Mouse (Mus musculus): Measurements from ENCODE around the gene Cd86. TPM values are rescaled to one million over a fixed set of nuclear protein-coding genes. Genes with fewer than 3 reads are reported as not detected.
A peak's percentile ranks its signal among the peaks of the same experiment; 100 is the strongest.

The Cd86 gene
- total RNA-seq, 2 experiments from 2014 or later, result 1.2 to 3.5 TPM

DNA sequence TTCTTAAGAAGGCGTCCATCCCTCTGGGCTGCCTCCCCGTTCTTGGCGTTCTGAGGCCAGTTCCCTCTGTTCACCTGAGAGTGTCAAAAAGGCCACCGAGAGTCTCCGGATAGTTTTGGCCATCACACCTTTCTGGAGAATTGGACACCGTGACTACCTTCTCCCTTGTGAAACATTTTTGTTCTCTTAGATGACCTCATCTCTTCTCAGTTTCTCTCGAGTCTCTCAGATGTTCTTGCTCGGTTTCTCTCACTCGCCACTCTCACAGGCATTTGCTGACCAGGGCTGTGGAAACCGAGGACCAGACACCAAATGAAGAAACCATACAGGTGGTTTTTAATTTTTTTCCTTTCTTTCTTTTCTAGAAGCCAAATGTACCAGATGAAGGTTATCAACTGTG, 4.6 kb downstream of the Cd86 start:
- DNase-seq (ENCODE audit: low spot score in 2 of 2), result no peak

DNA sequence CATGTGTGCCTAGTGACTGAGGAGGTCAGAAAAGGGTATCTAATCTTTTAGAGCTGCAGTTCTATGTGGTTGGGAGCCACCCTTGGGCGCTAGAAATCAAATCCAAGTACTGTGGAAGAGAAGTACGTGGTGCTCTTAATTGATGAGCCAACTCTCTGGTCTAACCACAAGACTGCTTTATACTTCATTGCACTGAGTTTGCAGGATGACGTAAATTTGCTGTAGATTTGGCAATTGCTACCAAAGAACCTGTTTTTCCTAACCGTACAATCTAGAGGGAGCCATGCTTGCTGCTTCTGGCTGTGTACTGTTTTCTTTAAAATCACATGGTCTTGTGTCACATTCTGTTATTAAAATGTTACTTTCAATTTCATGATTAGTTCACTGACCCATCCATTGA, 10.0 kb downstream of the Cd86 start:
- DNase-seq (ENCODE audit: low spot score in 2 of 2), result no peak

DNA sequence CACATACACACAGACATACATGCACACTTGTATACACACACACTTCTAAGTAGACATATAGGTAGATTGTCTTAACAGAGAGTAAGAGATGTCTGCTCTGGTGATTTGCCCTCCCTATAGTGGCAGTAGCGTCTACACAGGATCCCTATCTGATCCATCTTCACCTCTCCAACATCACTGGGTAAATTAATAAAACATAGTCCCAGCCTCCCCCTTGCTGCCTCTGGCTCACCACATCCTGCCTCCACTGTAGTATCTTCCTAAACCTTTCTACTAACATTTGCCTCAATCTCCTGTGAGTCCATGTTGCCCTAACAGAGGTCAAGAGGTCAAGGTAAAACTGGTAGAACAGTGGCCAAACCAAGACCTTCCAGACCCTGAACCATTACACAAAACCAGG, 10.7 kb downstream of the Cd86 start:
- DNase-seq (ENCODE audit: low spot score in 2 of 2), result no peak

DNA sequence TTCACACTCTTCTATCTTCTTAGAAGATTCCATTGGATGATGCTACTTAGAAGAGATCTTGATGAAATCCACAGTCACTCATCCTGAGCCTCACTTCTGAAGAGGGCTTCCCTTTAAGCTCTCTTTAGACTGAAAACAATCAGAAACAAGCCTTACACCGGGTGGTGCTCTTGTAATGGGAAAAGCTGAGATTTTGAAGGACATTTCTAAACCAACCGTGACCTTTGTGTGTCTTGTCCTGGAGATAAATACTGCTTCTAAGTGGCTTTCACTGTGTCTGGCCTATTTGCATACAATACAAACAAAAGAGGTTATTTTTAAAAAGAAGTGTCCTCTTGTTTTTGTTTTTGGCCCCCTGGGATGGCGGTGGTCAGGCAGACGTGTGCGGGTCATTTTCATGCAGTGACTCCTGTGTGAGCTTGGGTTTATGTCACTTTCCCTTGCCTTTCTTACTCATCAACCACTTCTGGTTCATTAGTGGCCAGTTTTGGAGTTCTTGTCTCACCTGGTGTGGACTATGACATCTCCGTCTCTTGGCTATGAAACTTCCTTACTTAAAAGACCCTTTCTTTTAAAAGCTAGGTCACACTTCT, 14.6 kb downstream of the Cd86 start:
- no peak for DNase-seq (ENCODE audit: low spot score in 2 of 2)

DNA sequence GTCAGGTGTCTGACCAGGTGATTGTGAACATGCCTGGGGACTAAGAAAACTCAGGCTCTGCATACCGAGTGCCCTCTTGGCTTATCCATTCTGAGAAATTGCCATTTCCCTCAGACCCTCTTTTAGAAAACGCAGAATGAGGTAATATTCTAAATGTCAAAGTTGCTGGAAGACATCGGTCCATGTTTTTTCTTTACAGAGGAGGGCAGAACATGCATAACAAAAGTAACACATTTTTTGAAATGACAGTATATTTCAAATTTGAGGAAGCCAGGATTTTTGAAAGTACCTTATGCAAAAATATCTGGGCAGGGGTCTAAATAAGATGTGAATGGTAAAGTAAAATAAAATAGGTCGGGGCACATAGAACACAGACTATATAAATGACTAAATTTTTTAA, 15.4 kb downstream of the Cd86 start:
- DNase-seq (ENCODE audit: low spot score in 2 of 2), result no peak

DNA sequence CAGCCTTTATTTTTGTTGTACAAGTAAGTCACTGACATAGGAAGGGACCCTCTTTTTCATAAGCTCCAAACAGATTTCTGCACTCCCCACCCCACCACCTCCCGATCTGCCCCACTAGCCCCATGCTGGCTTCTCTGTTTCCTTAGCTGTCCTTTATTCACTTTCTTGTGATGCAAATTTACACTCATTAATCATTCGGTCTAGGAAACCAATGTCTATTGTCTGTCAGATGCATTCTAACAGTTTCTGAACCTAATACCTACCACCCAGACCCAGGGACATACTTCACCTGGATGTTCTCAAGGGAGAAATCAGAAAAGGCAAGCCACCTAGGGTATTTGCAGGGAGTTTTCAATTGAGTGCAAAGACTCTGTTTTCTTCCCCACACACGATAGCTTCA, 16.6 kb downstream of the Cd86 start:
- DNase-seq (ENCODE audit: low spot score in 2 of 2), result no peak

DNA sequence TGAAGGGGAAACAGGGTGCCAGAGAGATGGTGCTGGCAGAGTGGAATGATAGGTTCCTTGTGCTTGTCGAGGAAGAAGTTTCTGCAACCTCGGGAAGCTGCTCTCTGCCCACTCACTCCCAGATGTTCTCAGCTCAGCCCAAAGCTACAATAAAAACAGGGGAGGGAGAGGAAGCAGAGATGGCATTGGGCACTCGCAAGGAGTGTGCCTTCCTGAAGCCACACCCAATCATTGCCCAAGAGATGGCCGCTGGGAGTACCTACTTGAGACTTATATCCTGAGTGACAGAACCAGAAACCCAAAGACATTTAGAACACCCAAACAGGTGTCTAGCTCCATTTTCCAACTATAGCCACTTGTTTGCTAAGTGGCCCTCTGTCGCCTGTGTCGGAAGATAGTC, 20.8 kb downstream of the Cd86 start:
- DNase-seq (ENCODE audit: low spot score in 2 of 2), result no peak

DNA sequence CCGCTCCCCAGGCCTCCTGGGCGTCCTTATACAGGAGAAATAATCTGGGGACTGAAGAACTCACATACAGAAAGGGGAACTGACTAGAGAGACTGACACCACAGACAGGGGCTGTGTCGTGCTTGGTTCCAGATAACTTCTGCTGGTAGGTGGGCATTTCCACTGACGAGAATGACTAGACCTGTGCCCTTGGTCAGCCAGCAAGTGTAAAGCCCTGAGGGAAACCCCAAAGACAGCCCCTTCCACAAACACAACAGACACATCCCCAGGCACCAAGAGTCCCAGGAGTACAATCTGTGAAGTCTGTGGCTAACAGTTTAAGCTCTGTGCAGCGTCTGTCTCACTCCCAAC, 23.2 kb downstream of the Cd86 start:
- DNase-seq (ENCODE audit: low spot score in 2 of 2), result no peak

DNA sequence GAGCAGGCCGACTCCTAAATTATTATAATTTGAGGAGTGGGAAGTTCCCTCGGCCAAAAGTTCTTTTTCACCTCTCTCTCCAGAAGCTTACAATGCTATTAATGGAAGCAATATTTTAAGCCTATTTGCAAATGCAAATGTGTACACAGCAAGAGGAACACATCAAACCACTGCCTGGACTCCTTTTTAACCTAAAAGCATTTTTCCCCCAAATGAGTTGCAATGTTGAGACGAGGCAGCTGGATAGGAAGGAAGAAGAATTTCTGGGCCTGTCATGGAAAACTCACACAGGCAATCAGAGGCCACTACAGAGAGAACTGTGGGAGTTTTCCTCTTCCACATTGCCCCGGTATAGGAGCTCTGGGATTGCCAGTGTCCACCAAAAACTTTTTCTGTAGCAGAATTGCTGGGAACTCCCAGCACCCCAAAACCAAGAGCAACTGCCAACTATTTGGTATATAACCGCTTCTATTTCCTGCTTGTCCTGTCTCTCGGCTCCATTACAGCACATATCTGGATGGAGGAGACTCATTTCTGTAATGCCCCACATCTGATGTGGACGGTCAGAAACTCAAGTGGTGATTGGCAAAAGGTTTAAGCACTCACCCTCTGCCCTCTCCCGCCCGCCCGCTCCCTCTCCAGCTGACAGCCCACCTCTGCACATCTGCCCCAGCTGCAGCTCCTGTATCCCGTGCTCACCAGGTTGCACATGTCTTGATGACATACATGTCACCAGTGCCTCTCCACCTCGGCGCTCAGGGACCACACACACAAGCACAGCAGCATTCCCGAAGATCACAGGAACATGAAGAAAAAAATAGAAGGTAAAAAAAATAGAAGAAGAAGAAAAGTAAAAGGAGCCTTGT, 23.8 kb downstream of the Cd86 start:
- no peak for DNase-seq (ENCODE audit: low spot score in 2 of 2)

DNA sequence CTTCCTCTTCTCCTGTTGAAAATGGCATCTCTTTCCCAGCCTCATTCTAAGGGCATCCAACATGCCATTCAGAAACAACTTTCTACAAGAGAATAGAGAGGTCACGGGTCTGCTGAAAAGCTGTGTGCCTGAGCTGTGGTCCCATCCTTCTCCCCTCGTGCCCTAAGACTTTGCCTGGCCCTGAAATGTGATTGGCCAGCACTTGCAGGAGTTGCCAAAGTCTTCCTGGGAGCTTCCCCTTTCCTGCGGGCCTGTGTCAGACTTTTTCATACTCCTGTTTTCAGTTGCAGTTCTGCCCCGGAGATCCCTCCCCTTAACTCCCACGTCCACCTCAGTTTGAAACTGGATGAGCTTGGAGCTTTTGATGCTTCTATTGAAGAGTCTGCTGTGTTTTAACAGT, 24.9 kb downstream of the Cd86 start:
- DNase-seq (ENCODE audit: low spot score in 2 of 2), result no peak

DNA sequence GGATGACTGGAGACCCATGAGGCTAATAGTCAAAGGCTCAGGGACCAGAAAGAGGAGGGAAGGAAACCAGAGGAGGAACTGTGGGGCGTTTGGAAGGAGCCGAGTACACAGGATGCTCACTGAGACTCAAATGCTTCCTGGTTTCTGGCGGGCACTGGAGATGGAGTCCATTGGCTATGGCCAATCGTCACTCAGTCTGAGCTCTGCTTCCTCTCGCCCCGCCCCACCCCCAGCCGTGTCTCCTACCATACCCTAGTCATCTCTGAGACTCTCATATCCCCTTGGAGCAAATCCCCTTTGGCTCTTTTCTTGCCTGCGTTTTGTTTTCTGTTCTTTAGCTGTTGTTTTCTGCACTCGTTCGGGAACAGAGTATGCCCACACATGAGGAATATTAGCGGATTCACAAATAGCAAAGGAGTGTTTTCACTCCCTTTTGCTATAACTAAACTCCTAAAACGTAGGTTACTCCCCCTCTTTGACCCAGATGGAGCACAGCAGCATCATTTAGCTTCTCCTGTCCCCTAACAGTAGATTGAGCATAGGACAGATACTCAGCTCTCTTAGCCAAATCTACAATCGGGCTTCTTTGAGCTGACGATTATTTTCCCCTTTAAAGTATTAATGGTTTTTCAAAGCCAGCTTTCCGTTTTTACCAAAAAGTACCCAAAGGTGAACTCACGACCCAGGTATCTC, 25.9 kb downstream of the Cd86 start:
- DNase-seq (ENCODE audit: low spot score in 2 of 2), result no peak

DNA sequence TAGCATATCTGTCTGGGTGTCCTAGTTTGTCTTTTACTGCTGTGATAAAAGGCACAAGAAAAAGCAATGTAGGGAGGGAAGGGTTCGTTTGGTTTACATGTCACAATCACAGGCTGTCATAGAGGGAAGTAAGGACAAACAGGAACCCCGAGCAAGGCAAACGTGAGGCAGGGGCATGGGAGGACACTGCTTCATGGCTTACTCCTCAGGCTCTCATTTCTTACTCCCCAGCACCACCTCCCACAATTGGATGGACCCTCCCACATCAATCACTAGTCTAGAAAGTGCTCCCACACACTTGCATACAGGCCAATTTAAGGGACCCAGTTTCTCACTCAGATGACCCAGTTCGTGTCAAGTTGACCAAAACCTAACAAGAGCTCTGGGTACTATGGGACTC, 29.1 kb downstream of the Cd86 start:
- no peak for DNase-seq (ENCODE audit: low spot score in 2 of 2)

DNA sequence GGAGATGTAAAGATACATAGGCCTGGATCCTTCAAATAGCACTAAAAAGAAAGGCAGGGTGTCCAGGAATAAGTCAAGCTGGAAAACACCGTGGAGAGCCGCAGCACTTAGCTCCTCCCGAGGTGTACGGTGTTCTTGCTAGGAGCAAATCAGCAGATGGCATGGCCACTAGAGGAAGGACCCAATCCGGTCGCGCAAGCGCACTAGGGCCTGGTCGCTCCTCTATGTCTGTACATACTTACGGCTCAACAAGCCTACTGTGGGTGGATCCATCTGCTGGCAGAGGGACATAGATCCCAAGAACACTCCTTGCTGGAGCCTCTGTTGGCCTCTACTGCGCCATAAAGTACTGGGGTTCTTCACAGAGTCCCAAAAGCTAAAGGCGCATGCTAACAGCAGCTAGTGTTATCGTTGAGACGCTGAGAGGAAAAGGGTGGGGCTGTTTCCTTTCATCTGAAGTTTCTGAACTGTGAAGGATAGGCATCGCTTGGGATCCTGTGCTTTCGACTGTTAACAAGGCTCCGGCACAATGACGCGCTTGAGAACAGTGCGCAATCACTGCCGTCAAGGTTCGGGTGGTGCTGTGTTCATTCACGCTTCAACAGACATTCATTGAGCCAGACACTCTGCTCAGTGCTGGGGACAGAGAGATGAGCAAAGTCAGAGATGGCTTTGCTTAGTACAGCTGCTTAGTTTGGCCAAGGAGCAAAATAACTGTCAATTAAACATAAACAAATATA, 30.7 kb downstream of the Cd86 start:
- no peak for DNase-seq (ENCODE audit: low spot score in 2 of 2)

DNA sequence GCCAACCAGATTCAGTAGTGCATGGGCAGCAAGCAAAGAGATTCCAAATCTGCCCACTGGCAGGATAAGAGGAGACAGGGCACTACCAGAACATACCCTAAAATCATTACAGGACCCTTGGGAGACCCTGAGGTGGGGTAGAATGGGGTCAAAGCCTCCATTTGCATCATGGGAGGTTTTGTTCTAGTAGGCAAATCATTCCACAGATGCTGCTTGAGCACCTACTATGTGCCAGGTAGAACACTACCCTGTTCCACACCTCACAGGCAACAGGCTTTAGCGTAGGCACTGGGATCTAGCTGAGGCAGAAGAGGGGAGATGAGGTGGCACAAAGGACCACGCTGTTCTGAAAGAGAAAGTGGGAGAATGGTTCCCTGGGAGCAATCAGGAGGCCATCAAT, 31.5 kb downstream of the Cd86 start:
- DNase-seq (ENCODE audit: low spot score in 2 of 2), result no peak

DNA sequence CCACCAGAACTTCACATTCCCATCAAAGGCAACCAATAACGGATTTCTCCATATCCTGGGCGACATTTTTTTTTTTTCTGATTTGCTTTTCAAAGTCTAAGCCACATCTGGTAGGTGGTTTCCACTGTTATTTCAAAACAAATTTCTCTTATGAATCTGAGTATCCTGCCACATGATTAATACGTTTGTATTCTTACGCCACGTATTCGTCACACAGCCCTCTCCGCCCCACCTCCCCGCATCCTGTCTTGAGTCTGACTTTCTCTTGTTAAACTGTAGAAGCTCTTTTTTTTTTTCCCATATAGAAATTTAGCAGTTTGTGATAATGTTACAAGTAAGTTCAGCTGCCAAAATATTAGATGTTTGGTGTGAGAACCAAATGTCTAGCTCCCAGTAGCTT, 33.7 kb downstream of the Cd86 start:
- no peak for DNase-seq (ENCODE audit: low spot score in 2 of 2)

DNA sequence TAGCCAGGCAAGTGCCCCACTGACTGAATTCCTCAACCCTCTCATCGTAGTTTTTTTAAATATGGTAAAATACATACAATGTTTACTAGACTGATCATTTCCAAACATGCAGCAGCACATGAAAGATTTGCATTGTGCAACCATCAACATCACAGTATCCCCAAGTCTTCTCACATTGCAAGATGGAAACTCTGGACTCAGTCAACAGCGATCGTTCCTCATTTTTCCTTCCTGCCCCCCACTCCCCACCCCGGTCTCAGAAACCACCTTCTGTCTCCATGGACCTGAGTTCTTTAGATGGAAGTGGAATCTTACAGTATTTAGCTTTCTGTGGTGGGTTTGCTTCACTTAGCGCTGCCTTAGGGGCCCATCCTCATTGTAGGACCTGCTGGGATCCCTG, 34.3 kb downstream of the Cd86 start:
- no peak for DNase-seq (ENCODE audit: low spot score in 2 of 2)

DNA sequence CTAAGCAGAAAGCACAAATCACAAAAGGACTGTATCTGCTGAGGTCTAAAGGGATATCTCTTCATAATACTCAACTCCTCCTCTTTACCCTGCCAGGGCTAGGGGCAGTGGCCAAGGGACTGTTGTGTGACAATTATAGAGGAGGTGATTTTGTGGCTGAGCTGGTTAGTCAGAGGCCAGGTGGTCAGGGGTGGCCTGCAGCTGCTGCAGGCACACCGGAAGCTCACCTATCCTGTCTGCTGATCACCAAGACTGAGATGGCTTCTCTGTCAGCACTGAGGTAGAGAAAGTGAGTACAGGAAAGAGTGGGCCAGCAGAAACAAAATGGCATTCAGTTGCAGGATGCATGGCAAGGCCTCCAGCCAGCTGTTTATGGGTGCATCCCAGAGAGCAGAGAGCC, 38.1 kb downstream of the Cd86 start:
- DNase-seq (ENCODE audit: low spot score in 2 of 2), result no peak

DNA sequence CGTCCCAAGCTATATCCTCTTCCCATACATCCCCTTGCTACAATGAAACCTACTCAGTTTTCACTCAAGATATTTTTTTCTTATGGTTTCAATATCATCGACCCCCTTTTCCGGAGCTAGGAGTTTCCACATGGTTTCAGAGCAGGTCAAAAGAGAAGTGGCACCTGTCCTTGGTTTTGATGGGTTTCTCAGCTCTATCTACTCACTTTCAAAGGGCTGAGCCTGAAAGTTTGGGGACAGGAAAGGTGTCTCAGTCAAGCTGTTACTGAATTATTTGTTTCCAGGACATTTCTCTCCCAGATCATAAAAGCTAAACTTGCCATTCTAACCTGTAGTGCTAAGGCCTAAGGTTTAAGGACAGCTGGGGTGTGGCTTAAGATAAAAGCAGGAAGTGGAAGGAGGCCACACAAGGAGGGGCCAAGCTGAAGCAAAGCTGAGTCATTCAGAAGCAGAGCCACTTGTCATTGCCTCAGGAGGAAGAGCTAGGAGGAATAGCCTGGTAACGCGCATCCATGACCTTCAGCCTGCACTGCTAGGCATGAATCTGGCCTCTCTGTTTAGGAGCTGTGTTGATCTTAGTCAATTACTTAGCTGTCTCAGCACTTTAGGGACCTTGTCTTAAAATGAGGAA, 39.2 kb downstream of the Cd86 start:
- no peak for DNase-seq (ENCODE audit: low spot score in 2 of 2)

DNA sequence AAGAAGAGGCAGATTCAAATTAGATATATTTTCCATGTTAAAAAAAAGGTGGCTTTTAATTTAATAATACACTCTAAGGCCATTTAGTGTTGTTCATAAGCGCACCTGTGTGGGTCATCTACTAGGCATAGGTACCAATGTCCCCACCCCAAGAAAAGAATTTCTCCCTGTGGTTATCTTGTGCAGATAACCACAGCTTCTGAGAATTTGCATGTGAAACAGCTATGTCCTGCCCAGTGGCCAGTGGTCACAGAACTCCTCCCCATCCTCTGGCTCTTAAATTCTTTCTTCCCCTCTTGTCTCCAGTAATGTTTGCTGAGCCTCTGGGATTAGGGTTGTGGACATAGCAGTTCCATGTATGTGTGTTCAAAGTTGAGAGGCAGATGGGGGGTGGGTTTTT, 40.0 kb downstream of the Cd86 start:
- DNase-seq (ENCODE audit: low spot score in 2 of 2), result no peak

DNA sequence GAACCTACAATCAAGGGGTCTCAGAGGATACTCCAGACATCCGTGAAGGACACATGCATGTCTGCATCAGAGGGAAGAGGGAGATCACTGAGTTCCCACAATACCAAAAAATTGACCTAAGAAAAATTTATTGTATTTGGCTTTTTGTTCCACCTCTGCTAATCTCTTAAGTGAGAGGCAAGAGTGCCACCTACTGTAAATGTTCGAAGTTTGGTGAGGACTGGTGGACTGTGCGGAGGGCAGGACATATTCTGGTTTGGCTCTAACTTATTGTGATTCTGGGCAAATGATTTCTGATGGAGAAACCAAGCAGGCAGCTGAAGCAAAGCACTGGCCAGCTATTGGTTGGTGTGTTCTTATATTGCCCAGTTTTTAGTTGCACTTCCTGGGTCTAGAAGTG, 43.6 kb downstream of the Cd86 start:
- DNase-seq (ENCODE audit: low spot score in 2 of 2), result peak in 1 of 2 experiments; percentile 18

DNA sequence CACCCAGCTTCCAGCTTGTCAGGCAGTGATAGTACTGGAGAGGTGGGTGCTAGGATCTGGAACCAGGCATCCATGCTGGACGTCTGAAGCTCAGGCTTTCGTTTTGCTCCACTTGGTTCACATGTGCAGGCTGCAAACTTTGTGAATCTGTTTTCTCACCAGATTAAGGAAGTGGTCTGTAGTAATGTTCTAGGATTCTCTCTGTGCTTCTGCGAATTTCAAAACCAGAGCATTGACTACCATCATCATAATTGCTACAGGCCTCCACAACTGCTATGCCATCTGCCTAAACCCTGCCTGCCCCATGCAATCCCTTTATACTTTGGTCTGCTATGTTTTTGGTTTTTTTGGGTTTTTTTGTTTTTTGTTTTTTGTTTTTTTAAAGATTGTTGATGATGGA, 44.8 kb downstream of the Cd86 start:
- DNase-seq (ENCODE audit: low spot score in 2 of 2), result no peak
